Mouse (Mus musculus) kidney, embryonic 16.5 days (tissue): ENCODE measurements around the gene Gm15293. TPM values are rescaled to one million over a fixed set of nuclear protein-coding genes. Genes with fewer than 3 reads are reported as not detected.
"Not testable (repeated sequence)": the region's sequence is repeated elsewhere in the genome, so short reads cannot be mapped to it uniquely, and the experiment has no call there.

Experiments used
- ATAC-seq: fragments of 200-750 bp; cut with Nextera tagmentation; 2 replicates; pipeline ENCODE4 v1.8.0; 2017; ENCODE audit warnings: moderate TSS enrichment; ENCODE audit not compliant: low FRiP score, low TSS enrichment
- H3K27ac ChIP-seq: fragments of 300-500 bp; sonication (generic); 2 replicates; pipeline ENCODE4 v1.5.1; 2014; ENCODE audit warnings: low read length
- H3K27me3 ChIP-seq: fragments of 300-500 bp; sonication (generic); 2 replicates; pipeline ENCODE4 v1.6.1; 2014; ENCODE audit warnings: low read length, control low read depth, mixed read lengths; ENCODE audit not compliant: insufficient read depth
- H3K36me3 ChIP-seq: fragments of 300-500 bp; sonication (generic); 2 replicates; pipeline ENCODE4 v1.6.1; 2014; ENCODE audit warnings: low read length, control low read depth, mixed read lengths; ENCODE audit not compliant: insufficient read depth
- H3K4me1 ChIP-seq: fragments of 300-500 bp; sonication (generic); 2 replicates; pipeline ENCODE4 v1.6.1; 2014; ENCODE audit warnings: low read length, control low read depth, mixed read lengths; ENCODE audit not compliant: insufficient read depth
- H3K4me2 ChIP-seq: fragments of 300-500 bp; sonication (generic); replicated peaks from 2 replicates; pipeline ENCODE4 v1.6.1; 2014; ENCODE audit warnings: low read depth, low read length
- H3K4me3 ChIP-seq: fragments of 300-500 bp; sonication (generic); 2 replicates; pipeline ENCODE4 v1.5.1; 2014; ENCODE audit warnings: mild to moderate bottlenecking, low read length
- H3K9ac ChIP-seq: fragments of 300-500 bp; sonication (generic); replicated peaks from 2 replicates; pipeline ENCODE4 v1.6.1; 2014; ENCODE audit warnings: low read length
- H3K9me3 ChIP-seq: fragments of 300-500 bp; sonication (generic); 2 replicates; pipeline ENCODE4 v1.6.1; 2016; ENCODE audit warnings: low read length, control low read depth
- WGBS: fragments of 180-500 bp; shearing (Covaris S2); extraction: QIAGEN DNeasy Blood & Tissue Kit; methylation state at CpG from one replicate; pipeline ENCODE4 v1.1.7; 2014; 5-methylcytosine and 5-hydroxymethylcytosine counted together
- polyA plus RNA-seq: library from polyadenylated mRNA; unstranded; fragments of >200 nt; fragmentation: Nextera tagmentation; extraction: Ambion mirVana; gene quantifications from 2 replicates; pipeline ENCODE4 v1.2.1, GENCODE M21; 2015

The Gm15293 gene
- not detected in 2 replicates for polyA plus RNA-seq

- H3K27ac ChIP-seq, ATAC-seq, H3K4me2 ChIP-seq, H3K9me3 ChIP-seq, H3K4me1 ChIP-seq, H3K4me3 ChIP-seq, H3K36me3 ChIP-seq, H3K27me3 ChIP-seq, H3K9ac ChIP-seq: not testable (repeated sequence)
- WGBS, result no CpG with 5 or more reads among the region's 1 CpGs
Observed at GRCm38 (mm10) chr8:21201261-21201660, at the start of gene Gm15293. Gene Gm15293, plus strand, starts transcription at chr8:21201561.

DNA sequence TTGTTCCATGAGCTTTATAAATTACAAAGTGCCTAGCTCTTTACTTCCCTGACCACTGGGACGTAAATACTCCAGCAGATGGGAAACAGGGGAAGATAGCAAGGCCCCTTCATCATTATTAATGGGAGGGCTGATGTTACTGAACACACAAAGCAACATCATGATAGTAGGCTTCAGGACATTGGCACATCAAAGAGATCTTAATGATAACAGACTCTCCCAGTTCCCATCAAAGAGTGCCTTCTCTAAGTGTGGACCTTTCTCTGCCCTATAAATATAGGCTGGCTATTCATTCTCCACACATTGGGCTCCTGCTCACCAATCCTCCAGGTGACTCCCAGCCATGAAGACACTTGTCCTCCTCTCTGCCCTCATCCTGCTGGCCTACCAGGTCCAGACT, 39.4 kb upstream of the Gm15293 start, which contains the start of gene Defa22:
Defa22 (plus strand) TSS at position 301 of the 400 bp plus-strand sequence.
- not testable (repeated sequence) for H3K9me3 ChIP-seq, H3K4me3 ChIP-seq, H3K27me3 ChIP-seq, H3K36me3 ChIP-seq, H3K4me1 ChIP-seq, H3K4me2 ChIP-seq, H3K9ac ChIP-seq, H3K27ac ChIP-seq, ATAC-seq
- WGBS, result no CpG with 5 or more reads among the region's 1 CpGs

- no CpG with 5 or more reads among the region's 1 CpGs for WGBS
- ATAC-seq, H3K36me3 ChIP-seq, H3K9ac ChIP-seq, H3K9me3 ChIP-seq, H3K27me3 ChIP-seq, H3K4me2 ChIP-seq, H3K4me3 ChIP-seq, H3K4me1 ChIP-seq, H3K27ac ChIP-seq: not testable (repeated sequence)
Observed at GRCm38 (mm10) chr8:21191314-21191713, 10.0 kb upstream of the Gm15293 start, which contains the start of gene Defa31. Gene Defa31, plus strand, starts transcription at chr8:21191614.

Other genes starting within 250 kb of the Gm15293 start
- not detected in 2 replicates for gene Defa21, start 176.0 kb upstream of the Gm15293 start, polyA plus RNA-seq
- not detected in 2 replicates for gene Defa23, start 146.5 kb upstream of the Gm15293 start, polyA plus RNA-seq
- gene Defa35, start 136.5 kb upstream of the Gm15293 start, polyA plus RNA-seq, result not detected in 2 replicates
- not detected in 2 replicates for gene Defa25, start 117.1 kb upstream of the Gm15293 start, polyA plus RNA-seq
- not detected in 2 replicates for gene Gm14851, start 105.5 kb upstream of the Gm15293 start, polyA plus RNA-seq
- gene Defa30, start 66.9 kb upstream of the Gm15293 start, polyA plus RNA-seq, result not detected in 2 replicates
- gene Defa22, start 39.3 kb upstream of the Gm15293 start, polyA plus RNA-seq, result not detected in 2 replicates
- gene Defa31, start 9.9 kb upstream of the Gm15293 start, polyA plus RNA-seq, result not detected in 2 replicates
- gene Gm15292, start 48.2 kb downstream of the Gm15293 start, polyA plus RNA-seq, result not detected in 2 replicates
- not detected in 2 replicates for gene Defa27, start 114.0 kb downstream of the Gm15293 start, polyA plus RNA-seq
- not detected in 2 replicates for gene Defa29, start 125.5 kb downstream of the Gm15293 start, polyA plus RNA-seq
- gene Defa2, start 177.0 kb downstream of the Gm15293 start, polyA plus RNA-seq, result not detected in 2 replicates
- not detected in 2 replicates for gene Defa33, start 190.2 kb downstream of the Gm15293 start, polyA plus RNA-seq
- gene Defa36, start 225.8 kb downstream of the Gm15293 start, polyA plus RNA-seq, result not detected in 2 replicates